Mouse (Mus musculus): ENCODE results near the gene Nkapd1. TPM values are rescaled to one million over a fixed set of nuclear protein-coding genes. Genes with fewer than 3 reads are reported as not detected.

Gene Nkapd1
- polyA plus RNA-seq, 1 experiment from 2014 or later = 27.0 TPM

GRCm38 (mm10) chr9:50561918-50562360, 55.3 kb downstream of the Nkapd1 start:
- no peaks in the 10 kb centered on the region for H3K36me3 ChIP-seq (replicated peaks)
- 87% methylated on average over 2 of the region's 2 CpGs for WGBS
- no peaks in the 10 kb centered on the region for H3K9me3 ChIP-seq
- H3K4me1 ChIP-seq = no peaks in the 10 kb centered on the region
- H3K27me3 ChIP-seq = no peaks in the 10 kb centered on the region
- no peak overlapping the region for H3K4me2 ChIP-seq
- no peak overlapping the region for H3K4me3 ChIP-seq (replicated peaks)
- no peak overlapping the region for H3K27ac ChIP-seq
- ATAC-seq (ENCODE audit: low FRiP score) = no peak
- no peak overlapping the region for H3K9ac ChIP-seq

GRCm38 (mm10) chr9:50561145-50561917, 55.9 kb downstream of the Nkapd1 start, which contains the start of gene Tex12:
Gene Tex12 (minus strand): TSS chr9:50561325.
- Histone ChIP-seq H3K4me1 (no peaks in the 10 kb centered on the region), H3K27me3 (no peaks in the 10 kb centered on the region), H3K27ac (no peak within 1 kb of the TSS), H3K9ac (no peak within 1 kb of the TSS), H3K4me3 (replicated peaks) (no peak within 1 kb of the TSS), H3K9me3 (no peaks in the 10 kb centered on the region), H3K4me2 (no peak within 1 kb of the TSS), H3K36me3 (replicated peaks) (no peaks in the 10 kb centered on the region)
- WGBS = 90% methylated on average over 38 of the region's 38 CpGs
- no peak for ATAC-seq (ENCODE audit: low FRiP score)

Other genes with a start within 250 kb of the Nkapd1 start
- gene Plet1, start 122.9 kb downstream of the Nkapd1 start, polyA plus RNA-seq (2016; fragmentation: Nextera tagmentation; extraction: Ambion mirVana) = 0.36 TPM in 1 of 2 replicates, not detected in the other
- gene Pts, start 88.7 kb downstream of the Nkapd1 start, polyA plus RNA-seq (2016; fragmentation: Nextera tagmentation; extraction: Ambion mirVana) = 95.4 and 96.2 TPM in 2 replicates
- 12.3 and 16.1 TPM in 2 replicates for gene Il18, start 62.6 kb downstream of the Nkapd1 start, polyA plus RNA-seq (2016; fragmentation: Nextera tagmentation; extraction: Ambion mirVana)
- 0.46 and 0.56 TPM in 2 replicates for gene Bco2, start 62.3 kb downstream of the Nkapd1 start, polyA plus RNA-seq (2016; fragmentation: Nextera tagmentation; extraction: Ambion mirVana)
- gene Tex12, start 56.1 kb downstream of the Nkapd1 start, polyA plus RNA-seq (2016; fragmentation: Nextera tagmentation; extraction: Ambion mirVana) = 0.32 and 0.33 TPM in 2 replicates
- gene Sdhd, start 13.7 kb downstream of the Nkapd1 start, polyA plus RNA-seq (2016; fragmentation: Nextera tagmentation; extraction: Ambion mirVana) = 219 and 221 TPM in 2 replicates
- gene Timm8b, start 13.6 kb downstream of the Nkapd1 start, polyA plus RNA-seq (2016; fragmentation: Nextera tagmentation; extraction: Ambion mirVana) = 385 and 386 TPM in 2 replicates
- gene Pih1d2, start 143 bp downstream of the Nkapd1 start, polyA plus RNA-seq (2016; fragmentation: Nextera tagmentation; extraction: Ambion mirVana) = 8.2 and 8.7 TPM in 2 replicates
- gene Dlat, start 42.3 kb upstream of the Nkapd1 start, polyA plus RNA-seq (2016; fragmentation: Nextera tagmentation; extraction: Ambion mirVana) = 43.4 and 48.3 TPM in 2 replicates
- gene Dixdc1, start 122.1 kb upstream of the Nkapd1 start, polyA plus RNA-seq (2016; fragmentation: Nextera tagmentation; extraction: Ambion mirVana) = 18.2 and 18.6 TPM in 2 replicates
- gene 2310030G06Rik, start 129.1 kb upstream of the Nkapd1 start, polyA plus RNA-seq (2016; fragmentation: Nextera tagmentation; extraction: Ambion mirVana) = 0.88 and 1.6 TPM in 2 replicates
- 3.9 and 6.5 TPM in 2 replicates for gene Cryab, start 133.9 kb upstream of the Nkapd1 start, polyA plus RNA-seq (2016; fragmentation: Nextera tagmentation; extraction: Ambion mirVana)
- 0.54 TPM in 1 of 2 replicates, not detected in the other for gene Hspb2, start 134.9 kb upstream of the Nkapd1 start, polyA plus RNA-seq (2016; fragmentation: Nextera tagmentation; extraction: Ambion mirVana)
- 10.6 and 11.7 TPM in 2 replicates for gene Fdxacb1, start 150.8 kb upstream of the Nkapd1 start, polyA plus RNA-seq (2016; fragmentation: Nextera tagmentation; extraction: Ambion mirVana)
- 38.0 and 40.6 TPM in 2 replicates for gene Alg9, start 157.6 kb upstream of the Nkapd1 start, polyA plus RNA-seq (2016; fragmentation: Nextera tagmentation; extraction: Ambion mirVana)
- gene 1110032A03Rik, start 158.1 kb upstream of the Nkapd1 start, polyA plus RNA-seq (2016; fragmentation: Nextera tagmentation; extraction: Ambion mirVana) = 35.6 and 38.0 TPM in 2 replicates
- 109 and 112 TPM in 2 replicates for gene Ppp2r1b, start 227.8 kb upstream of the Nkapd1 start, polyA plus RNA-seq (2016; fragmentation: Nextera tagmentation; extraction: Ambion mirVana)

All from forebrain, embryonic 12.5 days (tissue).